9 mouse cellular contexts compared by ENCODE assay signal in the genomic region with DNA sequence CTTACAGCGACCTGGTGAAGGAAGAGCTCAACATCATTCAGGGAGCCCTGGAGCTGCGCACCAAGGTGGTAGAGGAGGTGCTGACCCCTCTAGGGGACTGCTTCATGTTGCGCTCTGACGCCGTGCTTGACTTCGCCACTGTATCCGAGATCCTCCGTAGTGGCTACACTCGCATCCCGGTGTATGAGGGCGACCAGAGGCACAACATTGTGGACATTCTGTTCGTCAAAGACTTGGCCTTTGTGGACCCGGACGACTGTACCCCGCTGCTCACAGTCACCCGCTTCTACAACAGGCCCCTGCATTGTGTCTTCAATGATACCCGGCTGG. TPM values are rescaled to one million over a fixed set of nuclear protein-coding genes. Genes with fewer than 3 reads are reported as not detected.
A peak's percentile ranks its signal among the peaks of the same experiment; 100 is the strongest.
DNase-seq lines count a peak whose midpoint lies in the region; ATAC-seq and TF ChIP-seq lines count a peak whose summit lies in the region.
"Had no signal": no experiment of that assay in that cellular context is flagged by ENCODE, and none has a peak within 500 bp of the region (broad histone marks: within the 10 kb centered on the region; RNA-seq: fewer than 3 reads in every experiment).

No protein-coding gene starts in this region.

- peak overlapping the region; percentile 18 for H3K4me3 ChIP-seq in megakaryocyte, embryonic 14.5 days (replicated peaks)
- peak overlapping the region; percentile 65 for H3K4me3 ChIP-seq in limb, embryonic 14.5 days (replicated peaks; ENCODE audit: low read length)
- H3K4me3 ChIP-seq in stomach, embryonic 15.5 days (replicated peaks) = peak overlapping the region; percentile 62

- ATAC-seq in megakaryocyte, adult 5-6 weeks (ENCODE audit: poor library complexity, severe bottlenecking) = no peak
- no peak for ATAC-seq in limb, embryonic 14.5 days (ENCODE audit: low FRiP score, low read depth)
- ATAC-seq in stomach, embryonic 15.5 days (ENCODE audit: insufficient read depth, low FRiP score, low read depth) = no peak

- 13% methylated on average over 16 of the region's 17 CpGs for WGBS in limb, embryonic 14.5 days
- 12% methylated on average over 17 of the region's 17 CpGs for WGBS in stomach, embryonic 15.5 days

- peak; percentile 41 for DNase-seq in embryo, embryonic 10 days (ENCODE audit: low spot score)
- no peak for DNase-seq in embryo, embryonic 9.5 days (ENCODE audit: extremely low spot score)
- no peak for DNase-seq in limb, embryonic 14.5 days (ENCODE audit: low spot score)
- DNase-seq in urinary bladder, adult 2 months (ENCODE audit: low spot score) = no peak
- no peak for DNase-seq in frontal cortex, postnatal 25 days (ENCODE audit: low spot score in 2 of 2)

- H3K27ac ChIP-seq in limb, embryonic 14.5 days (replicated peaks; ENCODE audit: low read depth, low read length) = no peak overlapping the region
- no peak overlapping the region for H3K27ac ChIP-seq in stomach, embryonic 15.5 days
- H3K27ac ChIP-seq: macrophage had no signal

- TF ChIP-seq POLR2A in limb, embryonic 14.5 days (IDR thresholded peaks at IDR 0.05; ENCODE audit: borderline replicate concordance, extremely low read depth, insufficient read depth, insufficient read length) = no peak

- H3K9ac ChIP-seq in limb, embryonic 14.5 days (ENCODE audit: low read depth, low read length, severe bottlenecking) = peak overlapping the region; percentile 52; the same call in 1 of the 2 replicates
- no peak overlapping the region for H3K9ac ChIP-seq in stomach, embryonic 15.5 days

- peak overlapping the region; percentile 100 for H3K4me2 ChIP-seq in limb, embryonic 14.5 days (replicated peaks; ENCODE audit: low read depth, low read length, severe bottlenecking)
- peak overlapping the region; percentile 99 for H3K4me2 ChIP-seq in stomach, embryonic 15.5 days

- H3K36me3 ChIP-seq in megakaryocyte, embryonic 14.5 days (replicated peaks; ENCODE audit: low read length) = no peaks in the 10 kb centered on the region
- no peaks in the 10 kb centered on the region for H3K36me3 ChIP-seq in limb, embryonic 14.5 days (ENCODE audit: control insufficient read depth, insufficient read depth, low read length)
- no peaks in the 10 kb centered on the region for H3K36me3 ChIP-seq in stomach, embryonic 15.5 days

- peaks cover 64% of the 10 kb centered on the region for H3K27me3 ChIP-seq in megakaryocyte, embryonic 14.5 days (replicated peaks)
- peaks cover 37% of the 10 kb centered on the region for H3K27me3 ChIP-seq in limb, embryonic 14.5 days (ENCODE audit: control insufficient read depth, insufficient read depth, low read length)
- peaks cover 43% of the 10 kb centered on the region for H3K27me3 ChIP-seq in stomach, embryonic 15.5 days (replicated peaks)

- peaks cover 16% of the 10 kb centered on the region for H3K4me1 ChIP-seq in megakaryocyte, embryonic 14.5 days
- H3K4me1 ChIP-seq in limb, embryonic 14.5 days (ENCODE audit: control insufficient read depth, insufficient read depth, low read length) = peaks cover 8% of the 10 kb centered on the region
- peaks cover 15% of the 10 kb centered on the region for H3K4me1 ChIP-seq in stomach, embryonic 15.5 days

- peaks cover 20% of the 10 kb centered on the region for H3K9me3 ChIP-seq in megakaryocyte, embryonic 14.5 days
- H3K9me3 ChIP-seq in limb, embryonic 14.5 days (ENCODE audit: control insufficient read depth, low read length) = no peaks in the 10 kb centered on the region
- H3K9me3 ChIP-seq in stomach, embryonic 15.5 days = no peaks in the 10 kb centered on the region

RNA-seq across cellular contexts. Expression of a gene that starts 1.4 kb away (rescaled TPM):
- not detected in 2 replicates for polyA plus RNA-seq in megakaryocyte, embryonic 14.5 days (2012; ENCODE audit: insufficient read depth, low replicate concordance)
- 0.02 and 0.05 TPM in 2 replicates for total RNA-seq in megakaryocyte, adult 5-6 weeks (2015)
- total RNA-seq in megakaryocyte, adult 5-6 weeks (2017) = not detected in 2 replicates
- polyA plus RNA-seq in limb, embryonic 14.5 days (2012; rRNA removed) = 3.3 and 4.3 TPM in 2 replicates
- 1.3 and 1.7 TPM in 2 replicates for polyA plus RNA-seq in limb, embryonic 14.5 days (2014; fragmentation: Nextera tagmentation; extraction: Ambion mirVana)
- polyA plus RNA-seq in stomach, embryonic 15.5 days (2015; fragmentation: Nextera tagmentation; extraction: Ambion mirVana) = 0.30 and 0.72 TPM in 2 replicates
- polyA plus RNA-seq in urinary bladder, adult 2 months (2012; rRNA removed) = 2.6 and 2.8 TPM in 2 replicates
- polyA plus RNA-seq: macrophage had no signal

RNA-seq across cellular contexts. Expression of a gene that starts 53.5 kb away (rescaled TPM):
- polyA plus RNA-seq in megakaryocyte, embryonic 14.5 days (2012; ENCODE audit: insufficient read depth, low replicate concordance) = 0.02 TPM in 1 of 2 replicates, not detected in the other
- total RNA-seq in megakaryocyte, adult 5-6 weeks (2015) = not detected in 2 replicates
- total RNA-seq in megakaryocyte, adult 5-6 weeks (2017) = not detected in 2 replicates
- 4.9 and 5.6 TPM in 2 replicates for polyA plus RNA-seq in limb, embryonic 14.5 days (2012; rRNA removed)
- polyA plus RNA-seq in limb, embryonic 14.5 days (2014; fragmentation: Nextera tagmentation; extraction: Ambion mirVana) = 4.0 and 8.0 TPM in 2 replicates
- polyA plus RNA-seq in stomach, embryonic 15.5 days (2015; fragmentation: Nextera tagmentation; extraction: Ambion mirVana) = 6.5 and 7.0 TPM in 2 replicates
- 9.4 and 13.0 TPM in 2 replicates for polyA plus RNA-seq in urinary bladder, adult 2 months (2012; rRNA removed)
- polyA plus RNA-seq: macrophage had no signal
